Mouse (Mus musculus): ENCODE data around the gene Rabl6. TPM values are rescaled to one million over a fixed set of nuclear protein-coding genes. Genes with fewer than 3 reads are reported as not detected.
A peak's percentile ranks its signal among the peaks of the same experiment; 100 is the strongest.
"Not testable (repeated sequence)": the region's sequence is repeated elsewhere in the genome, so short reads cannot be mapped to it uniquely, and the experiment has no call there.

The Rabl6 gene
- total RNA-seq, 2 experiments from 2014 or later, result 18.1 to 29.1 TPM

GRCm38 (mm10) chr2:25576965-25577891 lies 31.1 kb downstream of the Rabl6 start:
- ATAC-seq (replicated peaks; ENCODE audit: low FRiP score, poor library complexity, severe bottlenecking), result no peak

GRCm38 (mm10) chr2:25576028-25576850 lies 32.1 kb downstream of the Rabl6 start:
- no peak for ATAC-seq (replicated peaks; ENCODE audit: low FRiP score, poor library complexity, severe bottlenecking)

- no peak for ATAC-seq (replicated peaks; ENCODE audit: low FRiP score, poor library complexity, severe bottlenecking)
Observed at GRCm38 (mm10) chr2:25575432-25576027, 32.8 kb downstream of the Rabl6 start.

- ATAC-seq (replicated peaks; ENCODE audit: low FRiP score, poor library complexity, severe bottlenecking), result peak; percentile 90
Observed at GRCm38 (mm10) chr2:25574579-25575431, 33.5 kb downstream of the Rabl6 start, which contains the start of the genes Mamdc4 and Phpt1. Gene Mamdc4, minus strand, starts transcription at chr2:25574845. Gene Phpt1, minus strand, starts transcription at chr2:25575224.

- no peak for ATAC-seq (replicated peaks; ENCODE audit: low FRiP score, poor library complexity, severe bottlenecking)
Observed at GRCm38 (mm10) chr2:25574136-25574535, 34.2 kb downstream of the Rabl6 start.

GRCm38 (mm10) chr2:25573068-25573467 lies 35.3 kb downstream of the Rabl6 start:
- no peak for ATAC-seq (replicated peaks; ENCODE audit: low FRiP score, poor library complexity, severe bottlenecking)

- ATAC-seq (replicated peaks; ENCODE audit: low FRiP score, poor library complexity, severe bottlenecking), result no peak
Observed at GRCm38 (mm10) chr2:25571221-25571620, 37.1 kb downstream of the Rabl6 start.

- ATAC-seq (replicated peaks; ENCODE audit: low FRiP score, poor library complexity, severe bottlenecking), result no peak
Observed at GRCm38 (mm10) chr2:25569323-25569722, 39.0 kb downstream of the Rabl6 start.

- ATAC-seq (replicated peaks; ENCODE audit: low FRiP score, poor library complexity, severe bottlenecking), result no peak
Observed at GRCm38 (mm10) chr2:25568473-25569019, 39.8 kb downstream of the Rabl6 start.

GRCm38 (mm10) chr2:25566558-25566957 lies 41.8 kb downstream of the Rabl6 start:
- ATAC-seq (replicated peaks; ENCODE audit: low FRiP score, poor library complexity, severe bottlenecking), result no peak

- ATAC-seq (replicated peaks; ENCODE audit: low FRiP score, poor library complexity, severe bottlenecking), result no peak
Observed at GRCm38 (mm10) chr2:25565741-25566140, 42.6 kb downstream of the Rabl6 start.

- no peak for ATAC-seq (replicated peaks; ENCODE audit: low FRiP score, poor library complexity, severe bottlenecking)
Observed at GRCm38 (mm10) chr2:25561946-25562345, 46.4 kb downstream of the Rabl6 start.

- ATAC-seq (replicated peaks; ENCODE audit: low FRiP score, poor library complexity, severe bottlenecking), result no peak
Observed at GRCm38 (mm10) chr2:25560551-25560950, 47.8 kb downstream of the Rabl6 start.

- ATAC-seq (replicated peaks; ENCODE audit: low FRiP score, poor library complexity, severe bottlenecking), result no peak
Observed at GRCm38 (mm10) chr2:25558774-25559173, 49.5 kb downstream of the Rabl6 start.

GRCm38 (mm10) chr2:25557964-25558360 lies 50.4 kb downstream of the Rabl6 start:
- ATAC-seq (replicated peaks; ENCODE audit: low FRiP score, poor library complexity, severe bottlenecking), result no peak; the same call in 1 of the 2 replicates

- peak; percentile 96 for ATAC-seq (replicated peaks; ENCODE audit: low FRiP score, poor library complexity, severe bottlenecking)
Observed at GRCm38 (mm10) chr2:25557221-25557963, 50.9 kb downstream of the Rabl6 start, which contains the start of gene Edf1. Gene Edf1, plus strand, starts transcription at chr2:25557847.

GRCm38 (mm10) chr2:25556296-25556695 lies 52.0 kb downstream of the Rabl6 start:
- no peak for ATAC-seq (replicated peaks; ENCODE audit: low FRiP score, poor library complexity, severe bottlenecking)

GRCm38 (mm10) chr2:25555479-25555878 lies 52.8 kb downstream of the Rabl6 start:
- ATAC-seq (replicated peaks; ENCODE audit: low FRiP score, poor library complexity, severe bottlenecking), result not testable (repeated sequence)
